Mouse (Mus musculus) lung, postnatal 0 days (tissue): Measurements from ENCODE around the gene 4933411K16Rik. TPM values are rescaled to one million over a fixed set of nuclear protein-coding genes. Genes with fewer than 3 reads are reported as not detected.

Experiments
- ATAC-seq: fragments of 200-750 bp; cut with Nextera tagmentation; 2 replicates; pipeline ENCODE4 v1.8.0; 2017; ENCODE audit warnings: moderate library complexity
- DNase-seq: peaks from one replicate; pipeline ENCODE4 v3.0.0-alpha.2; 2016; ENCODE audit warnings: low spot score
- H3K27ac ChIP-seq: fragments of 300-500 bp; sonication (generic); 2 replicates; pipeline ENCODE4 v1.5.1; 2014; ENCODE audit warnings: antibody characterized with exemption, mild to moderate bottlenecking, low read length, mixed read lengths
- H3K27me3 ChIP-seq: fragments of 300-500 bp; sonication (generic); replicated peaks from 2 replicates; pipeline ENCODE4 v1.6.1; 2014; ENCODE audit warnings: low read length, mixed read lengths; ENCODE audit not compliant: insufficient read depth
- H3K36me3 ChIP-seq: fragments of 300-500 bp; sonication (generic); 2 replicates; pipeline ENCODE4 v1.6.1; 2014; ENCODE audit warnings: low read length, mixed read lengths; ENCODE audit not compliant: insufficient read depth
- H3K4me1 ChIP-seq: fragments of 300-500 bp; sonication (generic); 2 replicates; pipeline ENCODE4 v1.6.1; 2014; ENCODE audit warnings: antibody characterized with exemption, low read depth, low read length, mixed read lengths; ENCODE audit not compliant: insufficient read depth
- H3K4me2 ChIP-seq: fragments of 300-500 bp; sonication (generic); replicated peaks from 2 replicates; pipeline ENCODE4 v1.6.1; 2014; ENCODE audit warnings: low read depth, mild to moderate bottlenecking, low read length, moderate library complexity, mixed read lengths
- H3K4me3 ChIP-seq: fragments of 300-500 bp; sonication (generic); 2 replicates; pipeline ENCODE4 v1.5.1; 2014; ENCODE audit warnings: low read depth, low read length
- H3K9ac ChIP-seq: fragments of 300-500 bp; sonication (generic); replicated peaks from 2 replicates; pipeline ENCODE4 v1.6.1; 2014; ENCODE audit warnings: low read depth, mild to moderate bottlenecking
- H3K9me3 ChIP-seq: fragments of 300-500 bp; sonication (generic); 2 replicates; pipeline ENCODE4 v1.6.1; 2016; ENCODE audit warnings: low read length, mixed read lengths
- CTCF ChIP-seq: IDR thresholded peaks from 2 replicates; pipeline ENCODE4 v1.5.1; 2016; ENCODE audit warnings: antibody characterized with exemption, mild to moderate bottlenecking
- EP300 ChIP-seq: IDR thresholded peaks from 2 replicates; pipeline ENCODE4 v1.6.1; 2016; ENCODE audit warnings: antibody characterized with exemption, mild to moderate bottlenecking, control low read depth
- WGBS: fragments of 180-500 bp; shearing (Covaris S2); extraction: QIAGEN DNeasy Blood & Tissue Kit; methylation state at CpG from one replicate; pipeline ENCODE4 v1.1.7; 2014; 5-methylcytosine and 5-hydroxymethylcytosine counted together
- polyA plus RNA-seq: library from polyadenylated mRNA; unstranded; fragments of >200 nt; fragmentation: Nextera tagmentation; extraction: Ambion mirVana; gene quantifications from 2 replicates; pipeline ENCODE4 v1.2.1, GENCODE M21; 2015

Gene 4933411K16Rik
- polyA plus RNA-seq, 1 experiment from 2014 or later: 0.14 TPM

DNA sequence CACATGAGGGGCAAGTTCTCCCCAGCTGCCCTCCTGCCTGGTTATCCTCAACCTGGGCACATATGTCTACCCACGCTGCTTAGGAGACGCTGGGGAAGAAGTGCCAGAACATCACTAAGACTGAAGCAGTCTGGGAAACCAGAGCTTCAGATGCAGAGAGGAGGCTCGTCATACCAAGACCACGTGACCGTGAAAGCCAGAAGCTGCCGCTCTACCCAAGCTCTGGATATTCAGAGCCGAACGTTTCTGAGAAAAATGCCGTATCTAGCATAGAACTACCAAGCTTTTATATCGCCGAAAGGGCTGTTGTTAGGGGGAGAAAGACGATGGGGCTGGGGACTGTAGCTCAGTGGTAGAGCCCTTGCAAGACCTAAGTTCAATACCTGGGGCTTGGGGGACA, 13.7 kb upstream of the 4933411K16Rik start:
- WGBS: 87% methylated on average over 12 of the region's 12 CpGs
- no peaks in the 10 kb centered on the region for H3K36me3 ChIP-seq
- DNase-seq (no peak), ATAC-seq (no peak)
- no peak overlapping the region for H3K4me3 ChIP-seq
- no peaks in the 10 kb centered on the region for H3K27me3 ChIP-seq
- H3K9ac ChIP-seq: no peak overlapping the region
- H3K9me3 ChIP-seq: no peaks in the 10 kb centered on the region
- no peak overlapping the region for H3K4me2 ChIP-seq
- H3K27ac ChIP-seq: no peak overlapping the region
- no peaks in the 10 kb centered on the region for H3K4me1 ChIP-seq
- TF ChIP-seq EP300 (no peak), CTCF (no peak)

DNA sequence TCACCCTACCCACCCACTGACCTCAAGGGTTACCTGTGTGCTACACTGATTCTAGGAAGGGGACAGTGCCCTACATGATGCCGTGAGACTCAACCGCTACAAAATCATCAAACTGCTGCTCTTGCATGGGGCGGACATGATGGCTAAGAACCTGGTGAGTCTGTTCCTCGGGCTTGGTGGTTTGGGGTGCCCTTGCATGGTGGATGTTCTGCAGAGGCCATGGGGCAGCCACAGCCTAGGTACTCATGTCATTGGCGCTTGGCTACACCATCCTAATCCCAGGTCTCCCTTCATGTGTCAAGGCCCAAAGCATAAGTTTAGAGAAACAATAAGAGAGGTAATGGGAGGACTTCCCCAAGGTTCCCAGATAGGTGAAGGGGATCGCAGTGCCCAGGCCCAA, 8.1 kb upstream of the 4933411K16Rik start:
- peaks cover 9% of the 10 kb centered on the region; the same call in 1 of the 2 replicates for H3K4me1 ChIP-seq
- DNase-seq (no peak), ATAC-seq (no peak)
- no peak overlapping the region for H3K9ac ChIP-seq
- H3K36me3 ChIP-seq: no peaks in the 10 kb centered on the region
- H3K4me3 ChIP-seq: no peak overlapping the region
- no peak for TF ChIP-seq EP300
- TF ChIP-seq CTCF: no peak
- H3K9me3 ChIP-seq: no peaks in the 10 kb centered on the region
- no peak overlapping the region for H3K4me2 ChIP-seq
- 96% methylated on average over 6 of the region's 6 CpGs for WGBS
- H3K27ac ChIP-seq: no peak overlapping the region
- H3K27me3 ChIP-seq: no peaks in the 10 kb centered on the region

- WGBS: 21% methylated on average over 23 of the region's 23 CpGs
- Histone ChIP-seq H3K27me3 (no peaks in the 10 kb centered on the region), H3K36me3 (no peaks in the 10 kb centered on the region), H3K4me3 (peak within 1 kb of the TSS; percentile 30), H3K27ac (0 out of 2 replicates have a peak within 1 kb of the TSS, but pooled peaks have one; percentile 21), H3K9me3 (no peaks in the 10 kb centered on the region), H3K4me2 (peak within 1 kb of the TSS; percentile 59), H3K4me1 (peaks cover 9% of the 10 kb centered on the region; the same call in 1 of the 2 replicates), H3K9ac (no peak within 1 kb of the TSS)
- DNase-seq (peak; percentile 97), ATAC-seq (peak; percentile 98)
- TF ChIP-seq CTCF (peak; percentile 95), EP300 (no peak)
These were observed 6.6 kb upstream of the 4933411K16Rik start, which contains the start of gene Hoga1 for GRCm38 (mm10) chr19:42045269-42046102. TSS of gene Hoga1 (plus strand) at chr19:42045610.

- H3K4me1 ChIP-seq: peaks cover 9% of the 10 kb centered on the region; the same call in 1 of the 2 replicates
- no peak overlapping the region for H3K27ac ChIP-seq
- 76% methylated on average over 1 of the region's 1 CpGs for WGBS
- no peaks in the 10 kb centered on the region for H3K36me3 ChIP-seq
- no peak for ATAC-seq
- no peak for TF ChIP-seq CTCF
- H3K4me3 ChIP-seq: no peak overlapping the region
- no peaks in the 10 kb centered on the region for H3K9me3 ChIP-seq
- H3K9ac ChIP-seq: no peak overlapping the region
- H3K27me3 ChIP-seq: no peaks in the 10 kb centered on the region
- no peak for DNase-seq
- H3K4me2 ChIP-seq: no peak overlapping the region
These were observed 1.8 kb upstream of the 4933411K16Rik start for GRCm38 (mm10) chr19:42050251-42050650.

DNA sequence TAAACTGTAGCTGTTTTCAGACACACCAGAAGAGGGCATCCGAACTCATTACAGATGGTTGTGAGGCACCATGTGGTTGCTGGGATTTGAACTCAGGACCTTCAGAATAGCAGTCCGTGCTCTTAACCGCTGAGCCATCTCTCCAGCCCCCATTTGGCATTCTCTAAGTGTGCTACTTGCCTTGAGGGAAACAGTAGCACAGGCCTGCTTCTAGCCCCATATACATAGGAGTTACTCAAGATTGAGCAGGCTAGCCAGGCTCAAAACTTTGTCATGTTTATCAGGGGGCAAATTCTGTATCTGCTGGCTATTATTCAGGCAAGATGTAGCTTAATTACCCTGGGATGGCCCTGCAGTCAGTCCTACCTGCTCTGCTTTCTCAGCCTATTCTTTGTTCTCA, 697 bp upstream of the 4933411K16Rik start:
- TF ChIP-seq EP300 (no peak), CTCF (no peak)
- 0 out of 2 replicates have a peak, but pooled peaks cover 2% of the 10 kb centered on the region for H3K4me1 ChIP-seq
- H3K27me3 ChIP-seq: no peaks in the 10 kb centered on the region
- no peaks in the 10 kb centered on the region for H3K36me3 ChIP-seq
- DNase-seq (no peak), ATAC-seq (no peak)
- 86% methylated on average over 3 of the region's 3 CpGs for WGBS
- no peak overlapping the region for H3K27ac ChIP-seq
- no peak overlapping the region for H3K4me3 ChIP-seq
- no peak overlapping the region for H3K9ac ChIP-seq
- no peaks in the 10 kb centered on the region for H3K9me3 ChIP-seq
- no peak overlapping the region for H3K4me2 ChIP-seq

DNA sequence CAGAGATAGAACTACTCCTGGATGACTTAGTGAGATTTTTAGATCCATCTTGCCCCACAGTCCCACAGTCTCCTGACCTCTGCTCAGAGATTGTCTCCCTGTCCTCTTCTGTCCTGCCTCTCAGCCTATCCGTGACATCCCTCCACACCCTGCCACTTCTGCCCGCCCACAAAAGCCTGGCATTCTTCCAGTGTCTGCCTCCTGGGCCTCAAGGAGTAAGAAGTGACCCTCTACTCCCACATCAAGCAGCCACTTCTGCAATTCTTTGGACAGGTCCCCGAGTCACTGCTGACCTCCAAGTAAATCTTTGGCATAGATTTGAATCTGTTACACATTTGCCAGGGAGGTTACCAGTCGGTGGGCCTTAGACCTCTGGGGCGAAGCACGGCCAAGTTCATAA, 2.2 kb downstream of the 4933411K16Rik start:
- DNase-seq: peak; percentile 54
- peak; percentile 83 for ATAC-seq
- H3K27ac ChIP-seq: no peak overlapping the region

More for the DNA sequence above, 2.2 kb downstream of the 4933411K16Rik start:
- Histone ChIP-seq H3K27me3 (no peaks in the 10 kb centered on the region), H3K36me3 (no peaks in the 10 kb centered on the region), H3K9ac (no peak overlapping the region), H3K9me3 (no peaks in the 10 kb centered on the region), H3K4me1 (no peaks in the 10 kb centered on the region), H3K4me2 (no peak overlapping the region), H3K4me3 (no peak overlapping the region)
- TF ChIP-seq CTCF (no peak), EP300 (no peak; the same call in 1 of the 2 replicates)
- 42% methylated on average over 6 of the region's 6 CpGs for WGBS
